Mouse (Mus musculus) thymus, adult 2 months (tissue): ENCODE data around the gene Taf11.

Experiments used
- CTCF ChIP-seq: fragments of 200-500 bp; IDR thresholded peaks from 2 replicates; pipeline ENCODE4 v1.5.1; 2012; ENCODE audit warnings: mild to moderate bottlenecking, control low read depth, low read length, moderate library complexity, borderline replicate concordance; ENCODE audit not compliant: control insufficient read depth, poor library complexity, insufficient read depth; ENCODE audit errors: extremely low read depth
- POLR2A ChIP-seq: fragments of 200-500 bp; IDR thresholded peaks from 2 replicates; pipeline ENCODE4 v1.6.1; 2012; ENCODE audit warnings: mild to moderate bottlenecking, low read length, control low read depth, moderate library complexity; ENCODE audit not compliant: control insufficient read depth, poor library complexity, insufficient read depth; ENCODE audit errors: extremely low read depth

DNA sequence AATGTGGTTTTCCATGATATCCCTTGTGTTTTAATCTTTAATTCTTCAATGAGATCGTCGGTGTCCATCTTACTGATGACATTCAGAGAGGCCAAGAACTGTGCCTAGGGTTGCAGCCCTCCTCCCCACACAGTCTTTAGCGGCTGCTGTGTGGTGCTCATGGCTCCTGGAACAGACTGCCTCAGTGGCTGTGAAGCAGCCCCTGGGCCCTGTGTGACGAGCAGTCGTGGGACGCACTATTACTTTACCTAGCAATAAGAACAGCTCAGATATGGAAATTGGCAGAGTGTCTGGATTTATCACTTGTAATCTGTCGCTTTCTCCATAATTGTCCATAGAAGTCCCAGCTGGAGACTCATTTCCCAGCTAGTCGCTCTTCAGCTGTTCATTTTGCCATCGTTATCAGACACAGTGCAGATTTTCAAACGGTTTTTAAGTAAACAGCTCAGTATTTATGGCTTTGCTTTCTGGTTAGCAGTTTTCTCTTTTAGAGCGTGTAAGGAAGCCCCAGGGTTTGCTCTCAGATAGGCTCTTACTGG, 12.6 kb upstream of the Taf11 start:
- TF ChIP-seq POLR2A (no peak), CTCF (no peak)
